Mouse (Mus musculus) E14TG2a.4 (cell line): ENCODE measurements around the gene Sgsm1.
"Not testable (repeated sequence)": the region's sequence is repeated elsewhere in the genome, so short reads cannot be mapped to it uniquely, and the experiment has no call there.

Experiments
- H3K27me3 ChIP-seq: 2 replicates; pipeline ENCODE4 v1.6.1; 2014; ENCODE audit warnings: low read length, control low read depth; ENCODE audit not compliant: insufficient read depth
- H3K36me3 ChIP-seq: 2 replicates; pipeline ENCODE4 v1.6.1; 2014; ENCODE audit warnings: low read length, control low read depth; ENCODE audit not compliant: insufficient read depth
- H3K4me1 ChIP-seq: replicated peaks from 2 replicates; pipeline ENCODE4 v1.6.1; 2014; ENCODE audit warnings: low read depth, low read length, control low read depth
- H3K4me3 ChIP-seq: replicated peaks from 2 replicates; pipeline ENCODE4 v1.5.1; 2014; ENCODE audit warnings: mild to moderate bottlenecking, low read length
- H3K9me3 ChIP-seq: 2 replicates; pipeline ENCODE4 v1.6.1; 2014; ENCODE audit warnings: low read length, control low read depth
- CTCF ChIP-seq: conservative IDR thresholded peaks from 2 replicates; pipeline ENCODE4 v1.5.1; 2014; ENCODE audit warnings: low read length
- NANOG ChIP-seq: IDR thresholded peaks from 2 replicates; pipeline ENCODE4 v1.6.1; 2014; ENCODE audit warnings: borderline replicate concordance, low read length, mixed read lengths
- POU5F1 ChIP-seq: IDR thresholded peaks from 2 replicates; pipeline ENCODE4 v1.6.1; 2014; ENCODE audit warnings: low read length, borderline replicate concordance

Gene Sgsm1

DNA sequence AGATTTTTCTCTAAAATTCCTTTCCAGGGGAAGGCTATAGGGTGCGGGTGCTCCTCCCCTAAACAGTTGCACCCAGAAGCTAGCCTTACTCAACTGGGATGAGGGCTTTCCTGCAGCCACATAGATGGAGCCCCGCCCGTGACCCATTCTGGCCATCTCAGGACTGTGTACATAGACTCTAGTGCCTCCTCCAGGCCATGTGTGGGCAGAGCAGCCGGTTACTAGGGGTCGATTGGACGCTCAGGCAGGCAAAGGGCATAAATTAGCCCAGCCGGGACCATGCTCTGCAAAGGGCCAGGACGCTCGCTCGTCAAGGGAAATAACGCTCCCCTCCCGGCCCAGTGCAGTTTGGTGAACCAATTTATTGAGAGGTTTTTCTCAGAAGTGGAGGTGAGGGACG is 38.0 kb upstream of the Sgsm1 start:
- peak overlapping the region; percentile 81 for H3K4me3 ChIP-seq
- H3K36me3 ChIP-seq = peaks cover 8% of the 10 kb centered on the region
- no peaks in the 10 kb centered on the region for H3K9me3 ChIP-seq
- peaks cover 78% of the 10 kb centered on the region for H3K4me1 ChIP-seq
- peak; percentile 41; the same call in 1 of the 2 replicates for TF ChIP-seq CTCF
- no peak for TF ChIP-seq NANOG
- peaks cover 6% of the 10 kb centered on the region; the same call in 1 of the 2 replicates for H3K27me3 ChIP-seq

- H3K27me3 ChIP-seq = peaks cover 6% of the 10 kb centered on the region; the same call in 1 of the 2 replicates
- peak overlapping the region; percentile 81 for H3K4me3 ChIP-seq
- H3K9me3 ChIP-seq = no peaks in the 10 kb centered on the region
- peaks cover 11% of the 10 kb centered on the region for H3K36me3 ChIP-seq
- no peak for TF ChIP-seq CTCF
- TF ChIP-seq POU5F1 = no peak
- TF ChIP-seq NANOG = no peak
- H3K4me1 ChIP-seq = peaks cover 78% of the 10 kb centered on the region
Measured at GRCm38 (mm10) chr5:113347593-113347992, 37.0 kb upstream of the Sgsm1 start.

- Histone ChIP-seq H3K4me3 (peak overlapping the region; percentile 81), H3K4me1 (peaks cover 77% of the 10 kb centered on the region), H3K36me3 (peaks cover 16% of the 10 kb centered on the region)
- H3K9me3 ChIP-seq, H3K27me3 ChIP-seq: not testable (repeated sequence)
Measured at GRCm38 (mm10) chr5:113346651-113347050, 36.1 kb upstream of the Sgsm1 start.

GRCm38 (mm10) chr5:113345781-113346180 is 35.2 kb upstream of the Sgsm1 start:
- no peak for TF ChIP-seq POU5F1
- TF ChIP-seq NANOG = peak; percentile 88
- Histone ChIP-seq H3K9me3 (no peaks in the 10 kb centered on the region), H3K4me3 (peak overlapping the region; percentile 81), H3K4me1 (peaks cover 78% of the 10 kb centered on the region), H3K27me3 (no peaks in the 10 kb centered on the region), H3K36me3 (peaks cover 21% of the 10 kb centered on the region)

DNA sequence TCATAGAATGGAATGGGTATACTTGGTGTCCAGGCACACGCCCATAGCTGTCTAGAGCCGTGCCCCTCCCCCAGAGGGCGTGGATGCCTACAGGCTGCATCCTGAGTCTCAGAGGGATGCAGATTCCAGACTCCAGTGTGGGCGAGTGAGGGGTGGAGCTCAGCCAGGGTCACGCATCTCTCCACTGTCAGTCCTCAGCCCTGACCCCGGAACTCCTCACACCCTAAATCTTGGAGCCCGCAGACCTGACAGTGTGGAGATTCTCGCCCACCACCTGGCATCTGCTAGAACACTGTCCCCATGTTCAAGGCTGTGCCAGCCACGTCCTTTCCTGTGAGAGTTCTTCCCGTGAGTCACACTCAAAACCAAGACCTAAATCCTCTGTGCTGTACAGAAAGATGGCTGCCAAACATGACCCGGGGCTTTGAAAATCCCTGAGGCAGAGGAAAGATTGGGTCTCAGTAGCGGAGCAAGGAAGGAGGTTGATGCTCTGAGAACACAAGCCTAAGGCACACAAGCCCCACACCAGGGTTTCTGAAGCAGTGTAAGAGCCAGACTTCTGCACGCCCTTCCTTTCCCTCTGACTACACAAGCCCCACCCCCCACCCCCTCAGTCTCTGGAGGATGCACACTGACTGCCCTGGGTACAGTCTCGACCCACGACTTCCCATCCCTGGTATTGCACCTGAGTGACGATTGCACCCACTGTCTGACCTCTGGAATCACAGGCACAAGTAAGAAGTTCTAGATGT is 34.2 kb upstream of the Sgsm1 start:
- H3K4me1 ChIP-seq = peaks cover 77% of the 10 kb centered on the region
- TF ChIP-seq NANOG (no peak), CTCF (no peak), POU5F1 (no peak)
- H3K36me3 ChIP-seq = peaks cover 23% of the 10 kb centered on the region
- H3K9me3 ChIP-seq = no peaks in the 10 kb centered on the region
- H3K4me3 ChIP-seq = peak overlapping the region; percentile 81
- H3K27me3 ChIP-seq = no peaks in the 10 kb centered on the region

DNA sequence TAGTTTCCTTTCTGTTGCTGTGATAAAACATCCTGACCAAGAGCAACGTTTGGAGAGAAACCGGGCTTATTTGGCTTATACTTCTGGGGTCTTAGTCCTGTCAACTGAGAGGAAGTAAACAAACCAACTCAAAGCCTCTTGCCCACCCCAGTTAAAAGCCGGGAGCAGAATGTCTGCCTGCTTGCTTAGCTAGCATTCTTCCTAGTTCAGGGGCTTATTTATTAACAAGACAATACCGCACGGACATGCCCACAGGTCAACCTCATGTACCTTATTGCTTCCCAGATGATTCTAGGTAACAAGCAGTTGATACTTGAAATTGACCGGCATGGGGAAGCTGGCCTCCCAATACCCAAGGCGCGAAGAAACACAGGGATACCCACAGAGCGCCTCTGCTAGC is 25.7 kb upstream of the Sgsm1 start:
- Histone ChIP-seq H3K27me3 (no peaks in the 10 kb centered on the region), H3K4me3 (peak overlapping the region; percentile 78), H3K36me3 (peaks cover 52% of the 10 kb centered on the region), H3K9me3 (no peaks in the 10 kb centered on the region), H3K4me1 (peaks cover 87% of the 10 kb centered on the region)
- TF ChIP-seq POU5F1 (no peak), CTCF (no peak), NANOG (no peak)

GRCm38 (mm10) chr5:113335732-113336131 is 25.1 kb upstream of the Sgsm1 start:
- H3K4me1 ChIP-seq = peaks cover 85% of the 10 kb centered on the region
- peaks cover 51% of the 10 kb centered on the region for H3K36me3 ChIP-seq
- H3K27me3 ChIP-seq = no peaks in the 10 kb centered on the region
- peak overlapping the region; percentile 78 for H3K4me3 ChIP-seq
- no peaks in the 10 kb centered on the region for H3K9me3 ChIP-seq
- TF ChIP-seq POU5F1 (no peak), NANOG (no peak)

- Histone ChIP-seq H3K4me3 (peak overlapping the region; percentile 78), H3K4me1 (peaks cover 79% of the 10 kb centered on the region), H3K9me3 (no peaks in the 10 kb centered on the region), H3K27me3 (no peaks in the 10 kb centered on the region), H3K36me3 (peaks cover 50% of the 10 kb centered on the region)
- TF ChIP-seq CTCF (no peak), NANOG (no peak), POU5F1 (no peak)
Measured at GRCm38 (mm10) chr5:113334621-113335530, 24.3 kb upstream of the Sgsm1 start.

- Histone ChIP-seq H3K9me3 (no peaks in the 10 kb centered on the region), H3K4me1 (peaks cover 79% of the 10 kb centered on the region), H3K36me3 (peaks cover 36% of the 10 kb centered on the region), H3K27me3 (no peaks in the 10 kb centered on the region), H3K4me3 (peak overlapping the region; percentile 78)
- TF ChIP-seq POU5F1 (peak; percentile 94), NANOG (no peak)
Measured at GRCm38 (mm10) chr5:113332899-113333298, 22.3 kb upstream of the Sgsm1 start.
